Mouse (Mus musculus): ENCODE results near the gene Tmem184b.

Tmem184b gene

GRCm38 (mm10) chr15:79330521-79330920 is 72.8 kb downstream of the Tmem184b start:
- DNase-seq: no peak

DNA sequence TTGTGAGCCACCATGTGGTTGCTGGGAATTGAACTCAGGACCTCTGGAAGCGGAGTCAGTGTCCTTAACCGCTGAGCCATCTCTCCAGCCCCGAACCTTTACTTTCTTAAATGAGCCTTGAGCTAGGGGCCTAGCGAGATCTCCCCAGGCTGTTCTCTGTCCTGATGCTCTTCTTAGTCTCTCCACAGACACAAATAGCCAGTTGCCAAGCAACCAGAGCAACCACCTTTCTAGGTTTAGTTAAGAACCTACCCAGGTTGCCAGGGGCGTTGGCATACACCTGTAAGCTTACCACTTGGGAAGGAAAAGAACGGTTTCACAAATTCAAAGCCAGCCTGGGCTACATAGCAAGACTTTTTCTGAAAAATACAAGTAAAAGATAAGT is 73.4 kb downstream of the Tmem184b start:
- DNase-seq: no peak

- no peak for DNase-seq
Observed at GRCm38 (mm10) chr15:79329346-79329978, 73.9 kb downstream of the Tmem184b start.

- no peak for DNase-seq
Observed at GRCm38 (mm10) chr15:79328939-79329275, 74.5 kb downstream of the Tmem184b start.

DNA sequence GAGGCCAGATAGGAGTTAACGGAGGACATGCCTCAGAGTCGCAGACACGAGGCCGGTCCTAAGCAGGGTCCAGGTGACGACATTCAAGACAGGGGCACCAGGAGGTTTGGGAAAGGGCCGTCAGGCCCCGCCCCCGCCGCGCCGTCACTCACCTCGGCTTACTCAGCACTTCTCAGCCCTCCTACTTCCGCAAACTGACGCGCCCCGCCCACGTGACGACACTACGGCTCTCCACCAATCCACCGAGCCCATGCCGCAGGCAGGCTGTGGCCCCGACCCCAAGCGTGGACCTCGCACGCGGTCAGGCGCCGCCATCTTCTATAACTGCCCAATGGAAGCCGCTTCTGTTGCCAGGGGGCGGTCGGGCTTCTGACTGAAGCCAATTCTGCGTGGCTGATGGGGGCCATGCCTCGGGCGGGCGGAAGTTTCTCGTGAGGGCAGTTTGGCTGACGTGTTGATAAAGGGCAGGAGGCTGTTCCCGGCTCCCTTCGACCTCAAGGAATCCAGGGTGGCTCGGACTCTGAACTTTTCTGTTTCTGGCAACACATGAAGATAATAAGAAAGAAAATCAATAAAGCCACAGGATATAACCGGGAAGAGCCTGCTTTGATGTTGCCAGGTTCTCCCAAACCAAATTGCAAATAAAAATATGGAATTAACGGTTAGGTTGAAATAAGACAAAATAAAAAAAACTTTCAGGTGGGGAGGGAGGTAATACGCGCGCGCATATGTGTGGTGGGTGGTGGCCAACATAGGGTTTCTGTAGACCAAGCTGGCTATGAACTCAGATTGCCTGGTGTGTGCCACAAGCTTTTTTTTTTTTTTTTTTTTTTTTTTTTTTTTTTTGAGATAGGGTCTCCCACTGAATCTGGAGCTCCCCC is 75.1 kb downstream of the Tmem184b start, which contains the start of gene Pla2g6:
Pla2g6 (minus strand) TSS at position 333 of the 881 bp plus-strand sequence.
- peak; percentile 99 for DNase-seq

DNA sequence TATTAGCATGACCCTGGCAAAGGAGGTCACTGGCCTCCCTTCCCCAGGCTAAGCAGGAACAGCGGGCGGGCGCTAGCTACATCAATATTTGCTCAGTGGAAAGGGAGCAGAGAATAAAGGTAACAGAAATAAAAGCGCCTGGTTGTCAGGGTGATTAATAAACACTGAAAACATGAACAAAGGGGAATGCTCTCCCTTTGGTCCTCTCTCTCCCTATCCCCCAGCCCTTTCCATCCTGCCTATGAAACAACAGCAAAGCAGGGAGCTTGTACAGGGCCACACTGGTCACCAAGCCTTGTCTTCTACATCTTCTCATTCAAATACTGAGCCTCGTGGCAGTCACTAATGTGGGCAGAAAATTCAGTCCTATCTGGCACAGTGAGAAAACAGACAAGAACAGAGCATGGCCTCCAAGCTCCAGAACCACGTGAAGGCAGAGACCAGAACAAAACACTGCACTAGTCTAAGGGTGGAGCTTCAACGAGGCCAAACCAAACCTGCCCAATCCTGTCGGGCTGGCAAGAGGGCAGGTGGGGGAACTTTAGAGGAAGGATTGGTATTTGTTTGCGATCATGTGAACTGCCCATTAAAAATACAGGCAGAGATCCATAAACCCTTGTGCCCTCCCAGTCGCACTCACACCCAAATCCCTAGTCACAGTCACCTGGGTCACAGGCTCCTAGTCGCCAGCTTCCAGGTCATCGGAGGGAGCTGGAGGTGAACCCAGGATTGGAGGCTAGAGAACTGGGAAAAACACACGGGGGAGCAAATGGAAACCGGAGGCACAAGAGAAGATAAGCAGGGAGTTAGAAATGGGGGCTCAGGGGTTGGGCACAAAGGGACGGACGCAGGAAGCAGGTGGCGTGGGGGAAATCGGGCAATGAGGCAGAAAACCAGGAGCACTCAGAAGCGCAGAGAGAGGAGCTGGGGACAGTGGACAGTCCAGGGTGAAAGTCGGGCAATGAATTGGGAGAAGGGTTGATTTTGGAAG is 76.1 kb downstream of the Tmem184b start:
- no peak for DNase-seq

DNA sequence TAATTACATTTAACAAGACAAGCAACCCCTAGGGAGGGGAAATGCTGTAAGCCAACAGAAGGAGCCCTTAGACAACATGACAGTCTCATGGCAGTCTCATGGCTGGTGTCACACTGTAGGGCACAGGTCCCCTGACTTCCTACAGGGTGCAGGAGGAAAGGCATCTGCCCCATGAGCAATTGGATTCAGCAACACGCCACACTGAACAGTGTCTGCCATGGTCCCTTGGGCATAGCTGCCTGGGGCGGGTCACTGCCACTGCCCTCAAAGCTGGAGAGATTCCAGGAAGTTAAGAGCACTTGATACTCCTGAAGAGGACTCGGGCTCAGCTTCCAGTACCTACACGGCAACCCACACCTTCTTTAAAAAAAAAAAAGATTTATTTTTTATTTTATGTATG is 77.1 kb downstream of the Tmem184b start:
- DNase-seq: no peak

GRCm38 (mm10) chr15:79325742-79326141 is 77.6 kb downstream of the Tmem184b start:
- no peak for DNase-seq

GRCm38 (mm10) chr15:79324373-79324772 is 79.0 kb downstream of the Tmem184b start:
- no peak for DNase-seq

DNA sequence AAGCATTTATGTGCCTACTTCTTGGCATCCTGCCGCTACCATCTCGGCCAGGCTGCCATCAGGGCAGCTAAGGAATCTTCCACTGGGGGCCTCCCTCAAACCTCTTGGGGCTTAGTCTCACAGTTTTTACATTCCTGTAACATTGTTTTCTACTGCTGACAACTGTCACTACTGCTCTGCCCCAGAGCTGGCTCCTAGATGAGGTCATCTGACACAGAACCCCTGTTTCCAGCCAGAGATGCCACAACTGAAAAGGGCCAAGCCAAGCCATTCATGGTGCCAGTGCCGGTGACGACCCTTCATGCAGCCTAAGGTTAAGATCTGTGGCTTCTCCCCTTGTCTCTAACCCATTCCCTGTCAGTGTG is 79.6 kb downstream of the Tmem184b start:
- DNase-seq: no peak

GRCm38 (mm10) chr15:79322991-79323790 is 80.2 kb downstream of the Tmem184b start:
- peak; percentile 82 for DNase-seq

- DNase-seq: no peak
Observed at GRCm38 (mm10) chr15:79322281-79322990, 80.9 kb downstream of the Tmem184b start.

- DNase-seq: no peak
Observed at GRCm38 (mm10) chr15:79321733-79322190, 81.6 kb downstream of the Tmem184b start.

- no peak for DNase-seq
Observed at GRCm38 (mm10) chr15:79313848-79314369, 89.5 kb downstream of the Tmem184b start.
